Mouse (Mus musculus): ENCODE data around the gene Olfr1240. TPM values are rescaled to one million over a fixed set of nuclear protein-coding genes. Genes with fewer than 3 reads are reported as not detected.

The Olfr1240 gene
- not detected in 2 replicates for polyA plus RNA-seq (2015; fragmentation: Nextera tagmentation; extraction: Ambion mirVana)

- WGBS = 87% methylated on average over 3 of the region's 3 CpGs
- H3K9me3 ChIP-seq = no peaks in the 10 kb centered on the region
- H3K27me3 ChIP-seq = no peaks in the 10 kb centered on the region
- H3K4me2 ChIP-seq = no peak within 1 kb of the TSS
- H3K27ac ChIP-seq = no peak within 1 kb of the TSS
- no peaks in the 10 kb centered on the region for H3K4me1 ChIP-seq (replicated peaks)
- no peak within 1 kb of the TSS for H3K4me3 ChIP-seq
- no peak within 1 kb of the TSS for H3K9ac ChIP-seq
- no peaks in the 10 kb centered on the region for H3K36me3 ChIP-seq
- no peak for ATAC-seq (ENCODE audit: low FRiP score)
These were observed at the start of gene Olfr1240 for GRCm38 (mm10) chr2:89442900-89443299. TSS of gene Olfr1240 (minus strand) at chr2:89443000.

GRCm38 (mm10) chr2:89487026-89487425, 44.2 kb upstream of the Olfr1240 start, which contains the start of gene Olfr1241:
TSS of gene Olfr1241 (minus strand) at chr2:89487126.
- Histone ChIP-seq H3K27ac (no peak within 1 kb of the TSS), H3K9me3 (no peaks in the 10 kb centered on the region), H3K36me3 (no peaks in the 10 kb centered on the region), H3K4me3 (no peak within 1 kb of the TSS), H3K27me3 (no peaks in the 10 kb centered on the region), H3K4me1 (replicated peaks) (no peaks in the 10 kb centered on the region), H3K9ac (no peak within 1 kb of the TSS), H3K4me2 (no peak within 1 kb of the TSS)
- no peak for ATAC-seq (ENCODE audit: low FRiP score)

DNA sequence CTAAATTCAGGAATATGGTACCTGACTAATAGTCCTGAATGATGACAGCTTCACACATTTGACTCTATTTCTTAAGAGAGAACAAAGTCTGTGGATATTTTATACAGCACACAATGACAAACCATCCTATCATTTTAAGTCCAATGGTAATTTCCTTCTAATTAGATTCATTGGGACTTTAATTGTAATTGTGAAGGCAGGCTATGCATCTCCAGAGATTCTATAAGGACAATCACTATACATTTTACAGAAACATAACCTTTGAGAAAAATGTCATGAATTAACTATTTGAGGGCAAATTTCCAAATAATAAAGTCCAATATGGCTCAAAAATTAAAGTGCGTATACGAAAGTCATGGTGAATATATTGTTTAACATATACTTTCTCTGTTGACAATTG, 22.5 kb downstream of the Olfr1240 start, which contains the start of gene Olfr1239:
Gene Olfr1239 (minus strand): TSS at position 101 of the 400 bp plus-strand sequence.
- H3K4me1 ChIP-seq (replicated peaks) = no peaks in the 10 kb centered on the region
- WGBS = 96% methylated on average over 2 of the region's 2 CpGs
- no peak for ATAC-seq (ENCODE audit: low FRiP score)

GRCm38 (mm10) chr2:89414557-89414956, 28.2 kb downstream of the Olfr1240 start:
- 90% methylated on average over 1 of the region's 1 CpGs for WGBS

More for the DNA sequence above, 22.5 kb downstream of the Olfr1240 start, which contains the start of gene Olfr1239:
- no peak within 1 kb of the TSS for H3K9ac ChIP-seq
- no peaks in the 10 kb centered on the region for H3K9me3 ChIP-seq
- H3K27me3 ChIP-seq = no peaks in the 10 kb centered on the region
- no peak within 1 kb of the TSS for H3K4me3 ChIP-seq
- H3K36me3 ChIP-seq = no peaks in the 10 kb centered on the region
- no peak within 1 kb of the TSS for H3K27ac ChIP-seq
- no peak within 1 kb of the TSS for H3K4me2 ChIP-seq

DNA sequence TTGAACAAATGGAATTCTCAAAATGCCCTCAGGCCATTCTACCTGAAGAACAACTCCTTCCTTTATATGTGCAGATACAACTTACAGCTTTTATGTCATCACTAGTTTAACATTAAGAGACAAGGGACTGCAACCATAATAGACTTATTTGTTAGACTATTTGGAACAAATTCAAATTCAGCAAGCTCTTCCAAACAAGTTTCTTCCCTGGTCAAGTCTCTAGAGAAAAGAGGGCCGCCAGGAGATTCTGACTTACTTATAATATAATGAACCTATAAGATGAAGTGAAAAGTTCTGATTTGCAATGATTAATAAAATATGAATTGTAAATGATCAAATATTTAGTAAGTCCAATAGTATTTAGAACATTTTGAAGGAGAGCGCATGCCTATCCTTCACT, 33.2 kb downstream of the Olfr1240 start, which contains the start of gene Olfr1238:
Gene Olfr1238 (minus strand): TSS at position 101 of the 400 bp plus-strand sequence.
- 91% methylated on average over 2 of the region's 2 CpGs for WGBS
- H3K9ac ChIP-seq = no peak within 1 kb of the TSS
- no peaks in the 10 kb centered on the region for H3K36me3 ChIP-seq
- H3K9me3 ChIP-seq = no peaks in the 10 kb centered on the region
- H3K4me2 ChIP-seq = no peak within 1 kb of the TSS
- no peaks in the 10 kb centered on the region for H3K27me3 ChIP-seq
- no peak for ATAC-seq (ENCODE audit: low FRiP score)
- no peak within 1 kb of the TSS for H3K27ac ChIP-seq
- no peaks in the 10 kb centered on the region for H3K4me1 ChIP-seq (replicated peaks)
- H3K4me3 ChIP-seq = no peak within 1 kb of the TSS

More at GRCm38 (mm10) chr2:89414557-89414956, 28.2 kb downstream of the Olfr1240 start:
- Histone ChIP-seq H3K36me3 (no peaks in the 10 kb centered on the region), H3K9ac (no peak overlapping the region), H3K27me3 (no peaks in the 10 kb centered on the region), H3K4me3 (no peak overlapping the region), H3K27ac (no peak overlapping the region), H3K4me2 (no peak overlapping the region), H3K4me1 (replicated peaks) (no peaks in the 10 kb centered on the region), H3K9me3 (no peaks in the 10 kb centered on the region)
- ATAC-seq (ENCODE audit: low FRiP score) = no peak

GRCm38 (mm10) chr2:89400882-89401281, 41.9 kb downstream of the Olfr1240 start:
- no peak overlapping the region for H3K4me2 ChIP-seq
- H3K27me3 ChIP-seq = no peaks in the 10 kb centered on the region
- H3K36me3 ChIP-seq = no peaks in the 10 kb centered on the region
- H3K9me3 ChIP-seq = no peaks in the 10 kb centered on the region
- H3K4me1 ChIP-seq (replicated peaks) = no peaks in the 10 kb centered on the region
- no peak for ATAC-seq (ENCODE audit: low FRiP score)
- no peak overlapping the region for H3K9ac ChIP-seq
- WGBS = 90% methylated on average over 1 of the region's 1 CpGs
- no peak overlapping the region for H3K4me3 ChIP-seq
- no peak overlapping the region for H3K27ac ChIP-seq

Other genes with a start within 250 kb of the Olfr1240 start
- gene Olfr1226, start 243.0 kb downstream of the Olfr1240 start, polyA plus RNA-seq (2015; fragmentation: Nextera tagmentation; extraction: Ambion mirVana) = not detected in 2 replicates
- not detected in 2 replicates for gene Olfr1228, start 188.9 kb downstream of the Olfr1240 start, polyA plus RNA-seq (2015; fragmentation: Nextera tagmentation; extraction: Ambion mirVana)
- gene Olfr1229, start 155.0 kb downstream of the Olfr1240 start, polyA plus RNA-seq (2015; fragmentation: Nextera tagmentation; extraction: Ambion mirVana) = not detected in 2 replicates
- not detected in 2 replicates for gene Olfr1230, start 145.7 kb downstream of the Olfr1240 start, polyA plus RNA-seq (2015; fragmentation: Nextera tagmentation; extraction: Ambion mirVana)
- gene Olfr1231, start 135.9 kb downstream of the Olfr1240 start, polyA plus RNA-seq (2015; fragmentation: Nextera tagmentation; extraction: Ambion mirVana) = not detected in 2 replicates
- not detected in 2 replicates for gene Olfr1232, start 113.3 kb downstream of the Olfr1240 start, polyA plus RNA-seq (2015; fragmentation: Nextera tagmentation; extraction: Ambion mirVana)
- gene Olfr1233, start 100.6 kb downstream of the Olfr1240 start, polyA plus RNA-seq (2015; fragmentation: Nextera tagmentation; extraction: Ambion mirVana) = not detected in 2 replicates
- not detected in 2 replicates for gene Olfr1234, start 78.1 kb downstream of the Olfr1240 start, polyA plus RNA-seq (2015; fragmentation: Nextera tagmentation; extraction: Ambion mirVana)
- not detected in 2 replicates for gene Olfr1238, start 33.3 kb downstream of the Olfr1240 start, polyA plus RNA-seq (2015; fragmentation: Nextera tagmentation; extraction: Ambion mirVana)
- gene Olfr1239, start 22.6 kb downstream of the Olfr1240 start, polyA plus RNA-seq (2015; fragmentation: Nextera tagmentation; extraction: Ambion mirVana) = not detected in 2 replicates
- not detected in 2 replicates for gene Olfr1241, start 44.1 kb upstream of the Olfr1240 start, polyA plus RNA-seq (2015; fragmentation: Nextera tagmentation; extraction: Ambion mirVana)
- gene Olfr1242, start 55.3 kb upstream of the Olfr1240 start, polyA plus RNA-seq (2015; fragmentation: Nextera tagmentation; extraction: Ambion mirVana) = not detected in 2 replicates
- not detected in 2 replicates for gene Olfr1243, start 88.5 kb upstream of the Olfr1240 start, polyA plus RNA-seq (2015; fragmentation: Nextera tagmentation; extraction: Ambion mirVana)
- not detected in 2 replicates for gene Olfr1245, start 135.4 kb upstream of the Olfr1240 start, polyA plus RNA-seq (2015; fragmentation: Nextera tagmentation; extraction: Ambion mirVana)
- not detected in 2 replicates for gene Olfr1246, start 150.2 kb upstream of the Olfr1240 start, polyA plus RNA-seq (2015; fragmentation: Nextera tagmentation; extraction: Ambion mirVana)
- not detected in 2 replicates for gene Olfr1247, start 171.1 kb upstream of the Olfr1240 start, polyA plus RNA-seq (2015; fragmentation: Nextera tagmentation; extraction: Ambion mirVana)
- not detected in 2 replicates for gene Olfr1248, start 175.2 kb upstream of the Olfr1240 start, polyA plus RNA-seq (2015; fragmentation: Nextera tagmentation; extraction: Ambion mirVana)
- gene Olfr1249, start 192.0 kb upstream of the Olfr1240 start, polyA plus RNA-seq (2015; fragmentation: Nextera tagmentation; extraction: Ambion mirVana) = not detected in 2 replicates
- gene Olfr1250, start 218.5 kb upstream of the Olfr1240 start, polyA plus RNA-seq (2015; fragmentation: Nextera tagmentation; extraction: Ambion mirVana) = not detected in 2 replicates
- not detected in 2 replicates for gene Olfr1251, start 228.9 kb upstream of the Olfr1240 start, polyA plus RNA-seq (2015; fragmentation: Nextera tagmentation; extraction: Ambion mirVana)